Mouse (Mus musculus): Measurements from ENCODE around the gene Slc16a6.
A peak's percentile ranks its signal among the peaks of the same experiment; 100 is the strongest.
"Not testable (repeated sequence)": the region's sequence is repeated elsewhere in the genome, so short reads cannot be mapped to it uniquely, and the experiment has no call there.

Gene Slc16a6

DNA sequence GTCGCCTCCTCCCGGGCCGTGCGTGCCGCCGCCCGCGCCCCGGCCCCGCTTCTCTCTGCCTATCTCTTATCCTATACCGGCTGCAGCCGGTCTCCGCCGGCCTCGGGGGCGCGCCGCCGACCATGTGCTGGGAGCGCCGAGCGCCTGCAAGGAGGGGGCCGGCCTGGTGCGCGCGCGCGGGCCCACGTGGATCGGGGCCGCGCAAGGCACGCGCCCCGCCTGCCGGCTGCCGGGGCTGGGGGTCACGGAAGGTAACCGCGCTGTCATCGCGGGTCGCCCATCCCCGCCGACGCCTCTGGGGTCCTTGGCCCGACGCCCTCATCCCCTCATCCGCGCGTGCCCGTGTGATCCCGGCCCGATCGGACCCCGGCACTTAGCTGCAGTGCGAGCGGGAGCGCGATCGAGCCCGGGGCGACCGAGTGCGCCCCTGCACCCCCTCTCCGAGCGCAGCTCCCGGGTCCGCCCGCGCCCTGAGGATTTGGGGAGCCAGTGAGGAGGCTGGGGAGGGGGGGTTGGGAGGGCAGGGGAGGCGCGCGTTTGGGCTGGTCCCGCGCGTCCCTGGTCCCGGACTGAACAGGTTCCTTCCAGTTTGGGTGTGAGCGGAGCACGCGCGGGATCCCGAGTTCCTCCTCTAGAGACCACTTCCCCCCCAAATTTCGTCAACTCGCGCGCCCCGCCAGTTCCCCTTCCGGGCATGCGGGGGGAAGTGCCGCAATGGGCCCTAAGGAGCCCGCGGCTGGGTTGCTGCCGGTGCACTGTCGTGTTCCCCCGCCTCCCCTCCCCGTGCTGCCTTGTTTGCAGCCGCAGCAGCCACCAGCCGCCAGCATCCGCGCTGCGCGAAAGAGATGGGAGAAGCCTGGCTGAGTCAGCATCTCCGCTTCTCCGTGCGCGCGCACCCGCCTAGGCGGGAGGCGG, at the start of gene Slc16a6, which contains the start of gene Arsg:
Slc16a6 (minus strand) TSS at position 428 of the 915 bp plus-strand sequence.
Arsg (plus strand) TSS at position 204 of the 915 bp plus-strand sequence.
- peak; percentile 83 to 89 for DNase-seq

DNA sequence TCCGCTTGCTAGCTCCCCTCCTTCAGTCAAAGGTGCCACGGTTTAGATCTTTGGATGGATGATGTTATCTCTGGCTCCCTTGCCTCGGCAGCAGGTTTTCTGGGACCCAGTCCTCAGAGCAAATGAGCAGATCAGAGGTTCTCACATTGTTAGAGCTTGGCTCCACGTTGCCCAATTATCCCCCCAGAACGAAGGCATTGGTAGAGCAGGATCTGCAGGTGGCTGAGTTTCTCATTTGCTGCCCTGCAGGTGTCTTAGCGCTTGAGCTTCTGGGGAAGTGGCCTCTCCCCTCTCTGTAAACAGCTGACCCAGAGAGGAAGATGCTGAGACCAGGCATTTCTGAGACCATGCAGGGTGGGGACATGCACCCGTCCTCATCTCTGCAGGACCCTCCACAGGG, 47.6 kb upstream of the Slc16a6 start:
- peak in 1 of 2 experiments; percentile 23 for DNase-seq

GRCm38 (mm10) chr11:109517816-109518215, 44.4 kb upstream of the Slc16a6 start:
- DNase-seq: no peak

- DNase-seq: no peak
Observed at GRCm38 (mm10) chr11:109517330-109517729, 43.9 kb upstream of the Slc16a6 start.

DNA sequence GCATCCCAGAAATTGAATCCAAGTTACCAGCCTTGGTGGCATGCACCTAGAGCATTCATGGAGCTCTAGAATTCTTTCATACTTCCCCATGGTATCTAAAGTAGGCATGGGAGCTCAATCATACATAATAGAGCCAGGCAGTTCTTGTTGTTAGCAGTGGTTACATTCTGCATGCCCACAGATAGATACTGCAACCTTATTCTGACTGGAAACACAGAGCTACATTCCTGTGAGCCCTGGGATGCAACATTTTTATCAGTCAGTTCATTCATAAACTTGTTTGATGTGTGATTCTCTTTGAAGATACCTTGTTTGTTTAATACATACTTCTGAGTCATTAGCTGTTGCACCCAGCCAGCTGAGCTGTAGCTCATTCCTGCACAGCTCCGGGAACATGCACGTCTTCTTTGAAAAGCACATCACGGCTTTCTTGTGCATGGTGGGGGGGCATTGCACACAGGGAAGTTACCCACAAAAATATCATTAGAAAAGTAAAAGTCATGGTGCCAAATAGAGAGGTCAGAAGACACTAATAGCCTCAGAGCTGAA, 40.7 kb upstream of the Slc16a6 start:
- no peak for DNase-seq

DNA sequence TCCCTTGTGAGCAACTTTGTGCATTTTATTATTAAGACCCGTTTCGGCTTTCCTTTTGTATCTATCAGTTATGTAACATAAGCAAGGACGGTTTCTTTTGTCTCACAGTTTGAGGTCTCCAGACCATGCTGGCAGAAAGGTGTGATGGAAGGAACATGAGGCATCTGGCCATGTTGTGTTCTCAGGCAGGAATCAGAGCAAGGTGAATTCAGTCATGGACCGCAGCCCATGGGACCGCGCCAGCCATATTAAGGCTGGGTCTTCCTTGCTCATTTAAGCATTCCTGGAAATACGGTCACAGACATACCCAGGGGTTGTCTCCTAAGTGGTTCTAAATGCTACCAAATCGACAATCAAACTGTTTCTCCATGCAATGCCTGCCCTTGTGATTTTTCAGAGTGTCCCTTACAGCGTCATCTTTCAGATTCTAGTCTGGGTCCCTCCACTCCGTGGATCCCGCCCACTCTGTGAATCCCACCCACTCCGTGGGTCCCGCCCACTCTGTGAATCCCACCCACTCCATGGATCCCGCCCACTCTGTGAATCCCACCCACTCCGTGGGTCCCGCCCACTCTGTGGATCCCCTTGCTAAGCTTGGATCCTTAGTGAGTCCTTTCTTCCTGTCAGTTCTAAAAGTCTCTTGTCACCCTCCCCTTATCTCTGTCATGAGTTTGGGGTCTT, 39.7 kb upstream of the Slc16a6 start:
- no peak for DNase-seq

- DNase-seq: no peak
Observed at GRCm38 (mm10) chr11:109507068-109507467, 33.7 kb upstream of the Slc16a6 start.

GRCm38 (mm10) chr11:109505823-109506222, 32.4 kb upstream of the Slc16a6 start:
- peak in 1 of 2 experiments; percentile 39 for DNase-seq

GRCm38 (mm10) chr11:109504977-109505376, 31.6 kb upstream of the Slc16a6 start:
- DNase-seq: peak; percentile 97

DNA sequence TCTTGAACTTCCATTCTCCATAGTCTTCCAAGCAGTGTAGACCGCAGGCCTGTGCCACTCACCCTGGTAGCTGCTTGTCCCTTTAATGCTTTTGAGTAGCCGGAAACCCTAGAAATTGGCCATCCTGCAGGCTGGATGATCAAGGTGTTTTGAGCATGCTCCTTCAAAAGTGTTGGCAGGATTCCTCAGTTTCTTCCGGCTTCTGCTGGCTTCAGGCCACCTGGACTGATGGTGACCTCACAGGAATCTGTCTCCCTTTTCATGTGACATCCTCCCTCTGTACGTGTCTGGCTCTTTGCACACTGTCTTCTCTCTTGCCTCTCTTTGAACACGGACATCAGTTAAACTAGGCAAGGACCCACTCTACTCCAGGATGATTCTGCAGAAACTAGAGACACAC, 26.8 kb upstream of the Slc16a6 start:
- peak; percentile 78 to 80 for DNase-seq

DNA sequence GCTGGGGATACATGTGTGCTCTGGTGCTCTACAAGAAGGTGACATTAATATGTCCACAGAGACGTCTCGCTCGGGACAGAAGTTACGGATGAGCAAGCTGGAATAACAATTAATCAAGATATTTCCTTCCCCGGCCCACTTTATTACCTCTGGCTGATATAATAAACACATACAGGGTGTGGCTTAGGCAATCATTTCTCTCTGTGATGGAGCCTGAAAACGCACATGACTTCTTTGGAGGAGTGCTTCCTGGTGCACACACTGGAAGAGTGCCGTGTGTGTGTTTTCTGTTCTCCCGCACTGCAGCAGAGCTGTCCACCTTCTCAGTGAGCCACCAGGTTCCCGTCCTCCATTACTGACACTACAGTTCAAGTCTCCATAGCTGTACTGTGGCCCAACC, 24.6 kb upstream of the Slc16a6 start:
- no peak for DNase-seq

DNA sequence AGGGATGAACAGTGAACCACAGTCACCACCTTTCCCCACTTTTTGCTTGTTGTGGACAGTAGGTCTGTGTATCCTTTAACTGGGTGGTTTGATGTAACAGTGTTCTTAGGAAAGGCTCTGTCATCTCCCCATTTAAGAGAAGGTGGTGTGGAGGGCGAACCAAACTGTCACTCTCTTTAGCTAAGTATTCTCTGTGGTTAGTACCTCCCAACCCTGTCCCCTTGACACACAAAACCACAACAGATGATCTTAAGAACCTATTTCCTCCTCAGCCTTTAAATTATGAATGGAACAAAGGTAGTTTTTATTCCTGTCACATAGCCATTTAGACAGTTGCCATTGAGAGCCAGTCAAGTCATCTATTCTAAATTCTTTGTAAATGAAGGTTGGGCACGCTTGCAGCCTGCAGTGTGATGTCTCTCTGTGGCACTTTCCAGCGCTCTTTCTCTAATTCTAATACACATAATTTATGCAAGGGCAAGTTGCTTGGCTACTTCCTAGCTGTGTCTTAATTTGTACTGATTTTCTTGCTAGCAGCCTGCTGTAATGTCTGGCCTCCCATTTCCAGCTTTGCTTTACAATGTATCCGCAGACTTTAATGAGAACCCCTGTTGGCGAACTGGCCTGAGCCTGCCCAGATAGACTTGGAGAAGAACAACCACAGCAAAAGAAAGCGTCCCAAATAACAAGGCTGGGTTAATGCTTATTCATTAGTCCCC, 23.8 kb upstream of the Slc16a6 start:
- DNase-seq: no peak

GRCm38 (mm10) chr11:109496475-109496993, 23.1 kb upstream of the Slc16a6 start:
- no peak for DNase-seq

DNA sequence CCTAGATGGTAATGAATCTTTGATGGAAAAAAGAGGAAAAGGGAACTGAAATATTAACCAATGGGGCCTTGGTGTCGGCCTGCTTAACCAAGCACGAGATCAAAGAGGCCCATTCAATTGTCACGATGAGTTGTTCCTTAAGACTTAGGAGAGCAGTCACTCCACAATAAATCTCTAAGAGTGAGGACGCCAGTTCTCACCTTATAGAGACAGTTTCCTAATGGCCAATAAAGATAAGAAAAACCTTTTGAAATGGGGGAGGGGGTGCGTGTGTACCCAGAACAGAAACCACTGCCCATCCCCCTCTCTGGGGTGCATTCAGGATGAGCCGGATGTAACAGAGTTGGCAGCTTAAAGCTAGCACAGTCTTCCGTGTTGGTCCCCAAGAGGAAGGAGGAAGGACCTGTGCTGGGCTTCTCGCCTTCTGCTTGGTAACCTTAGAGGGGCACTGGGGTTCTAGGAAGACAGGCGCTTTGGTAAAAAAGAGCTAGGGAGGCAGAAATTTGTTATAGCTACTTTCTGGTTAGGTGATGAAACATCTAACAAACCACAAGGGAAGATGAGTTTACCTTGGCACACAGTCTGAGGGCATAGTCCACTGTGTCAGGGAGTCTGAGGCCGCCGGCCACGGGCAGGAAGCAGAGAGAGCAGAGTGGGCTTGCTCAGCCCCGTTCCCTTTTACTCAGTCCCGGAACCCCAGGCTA, 22.5 kb upstream of the Slc16a6 start:
- DNase-seq: no peak

DNA sequence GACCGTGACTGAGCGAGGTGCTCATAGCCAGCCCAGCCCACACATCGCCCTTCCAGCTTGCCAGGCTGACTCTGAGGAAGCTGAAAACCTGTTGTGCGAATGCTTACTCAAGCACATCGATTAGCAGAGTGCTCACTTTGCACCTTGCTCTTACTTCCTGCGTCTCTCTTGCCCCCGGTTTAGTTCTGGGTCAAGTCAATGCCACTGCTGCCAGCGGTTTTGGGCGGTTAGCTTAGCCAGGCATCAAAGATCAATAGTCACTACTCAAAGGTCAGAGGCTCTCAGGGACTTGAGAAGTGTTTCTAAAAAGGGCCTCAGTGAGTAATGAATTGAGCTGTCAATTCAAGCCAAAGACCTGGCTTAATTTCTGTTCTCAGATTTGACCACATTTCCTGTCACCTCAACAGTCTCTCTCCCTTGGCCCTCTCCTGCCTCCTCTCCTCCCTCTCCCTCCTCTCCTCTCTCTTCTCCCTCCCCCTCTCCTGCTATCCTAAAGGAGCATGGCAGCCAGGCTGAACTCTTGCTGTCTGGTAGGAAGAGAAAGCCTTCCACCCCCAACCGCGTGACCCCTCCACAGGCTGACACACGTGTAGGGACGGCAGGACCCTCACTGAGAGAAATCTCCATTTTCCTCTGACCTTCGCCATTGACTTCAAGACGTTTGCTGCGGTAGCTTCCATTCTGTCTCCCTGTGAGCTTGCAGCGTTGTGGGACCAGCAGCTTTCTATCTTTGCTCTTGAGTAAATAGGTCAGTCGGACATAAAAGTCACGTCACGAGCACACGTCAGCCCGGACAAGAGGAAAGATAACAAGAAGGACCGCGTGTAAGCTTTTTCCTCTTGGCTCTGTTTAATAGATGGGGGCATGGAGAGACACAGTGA, 21.7 kb upstream of the Slc16a6 start:
- DNase-seq: no peak

- not testable (repeated sequence) for DNase-seq
Observed at GRCm38 (mm10) chr11:109492847-109493464, 19.6 kb upstream of the Slc16a6 start.

- no peak for DNase-seq
Observed at GRCm38 (mm10) chr11:109491844-109492243, 18.4 kb upstream of the Slc16a6 start.

DNA sequence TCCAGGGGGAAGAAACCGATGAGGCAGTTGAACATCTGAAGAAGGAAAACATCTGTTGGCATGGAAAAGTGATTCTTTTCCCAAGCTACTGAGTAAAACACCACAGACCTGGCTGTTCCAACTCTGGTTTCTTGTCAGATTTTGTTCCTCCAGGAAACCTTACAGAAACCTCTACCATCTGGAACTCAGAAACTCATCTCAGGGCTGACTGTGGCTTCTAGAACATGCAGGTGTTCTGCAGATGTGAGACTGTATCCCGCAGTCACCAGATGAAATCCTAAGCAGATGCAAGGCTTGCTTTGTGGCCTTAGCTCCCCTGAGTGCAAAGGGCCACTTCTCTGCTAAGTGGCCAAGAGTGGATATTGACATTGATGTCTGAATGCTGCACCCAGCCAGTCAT, 16.4 kb upstream of the Slc16a6 start:
- DNase-seq: no peak

- DNase-seq: no peak
Observed at GRCm38 (mm10) chr11:109487991-109488684, 14.7 kb upstream of the Slc16a6 start.

- DNase-seq: no peak
Observed at GRCm38 (mm10) chr11:109487111-109487510, 13.7 kb upstream of the Slc16a6 start.

Measured in cerebellum, postnatal 36 days (tissue).